Mouse (Mus musculus): ENCODE data around the gene Sptbn1. TPM values are rescaled to one million over a fixed set of nuclear protein-coding genes. Genes with fewer than 3 reads are reported as not detected.

Sptbn1 gene
- polyA plus RNA-seq, 1 experiment, result 174 TPM

DNA sequence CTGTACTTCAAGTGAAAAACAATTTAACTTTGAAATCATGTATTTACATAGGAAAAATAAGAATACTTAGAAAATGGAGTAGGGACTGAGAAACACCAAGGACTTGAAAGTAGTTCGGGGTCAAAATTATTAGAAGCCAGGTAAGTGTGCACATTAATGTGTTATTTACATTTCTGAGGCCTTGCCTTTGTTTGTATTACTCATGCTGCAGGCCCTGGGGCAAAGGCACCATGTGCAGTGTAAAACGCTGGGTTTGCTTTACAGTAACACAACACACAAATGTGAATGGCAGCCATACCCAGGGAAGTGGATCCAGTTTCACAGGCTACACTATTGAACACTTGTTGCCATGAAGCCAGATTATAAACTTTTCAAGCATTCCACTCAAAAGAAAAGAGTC lies 83.4 kb downstream of the Sptbn1 start:
- no peak for TF ChIP-seq POLR2A (IDR thresholded peaks at IDR 0.05; ENCODE audit: borderline replicate concordance, extremely low read depth, insufficient read depth, insufficient read length, poor library complexity, severe bottlenecking)
- no peak for TF ChIP-seq CTCF (IDR thresholded peaks at IDR 0.05; ENCODE audit: borderline replicate concordance, extremely low read depth, insufficient read depth, insufficient read length)
- DNase-seq (ENCODE audit: low read depth), result no peak

DNA sequence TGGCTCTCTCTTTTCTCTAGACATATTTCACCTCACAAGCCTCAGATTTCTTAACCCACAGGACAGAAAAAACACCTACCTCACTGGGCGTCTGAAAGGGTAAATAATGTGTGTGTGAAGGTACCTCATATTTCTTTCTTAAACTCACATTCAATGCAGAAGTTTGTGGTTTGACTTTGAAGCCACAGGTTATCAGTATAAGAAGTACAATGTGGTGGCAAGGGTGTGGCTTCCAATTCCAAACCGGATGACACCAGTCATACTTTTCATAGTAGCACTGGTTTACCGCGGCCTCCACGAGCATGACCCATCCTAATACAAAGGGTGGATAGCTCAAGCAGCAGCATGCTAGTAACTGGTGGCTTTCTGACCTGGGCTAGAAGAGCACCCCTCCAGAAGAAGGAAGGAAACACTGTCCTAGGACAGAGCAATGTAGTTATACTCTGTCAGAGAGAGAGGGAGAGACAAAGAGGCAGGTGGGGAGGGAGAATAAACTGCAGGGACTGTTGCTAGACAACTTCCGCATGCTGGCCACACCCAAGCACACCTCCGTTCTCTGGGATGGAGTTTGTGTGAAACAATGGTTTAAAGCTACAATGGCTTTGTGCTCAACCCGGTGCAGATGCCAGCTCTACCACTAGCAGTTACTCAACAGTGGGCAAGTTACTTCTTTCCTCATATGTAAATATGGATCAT lies 85.1 kb downstream of the Sptbn1 start:
- no peak for TF ChIP-seq CTCF (IDR thresholded peaks at IDR 0.05; ENCODE audit: borderline replicate concordance, extremely low read depth, insufficient read depth, insufficient read length)
- no peak for TF ChIP-seq POLR2A (IDR thresholded peaks at IDR 0.05; ENCODE audit: borderline replicate concordance, extremely low read depth, insufficient read depth, insufficient read length, poor library complexity, severe bottlenecking)

GRCm38 (mm10) chr11:30178193-30178592 lies 89.8 kb downstream of the Sptbn1 start:
- no peak for DNase-seq (ENCODE audit: low read depth)
- TF ChIP-seq POLR2A (IDR thresholded peaks at IDR 0.05; ENCODE audit: borderline replicate concordance, extremely low read depth, insufficient read depth, insufficient read length, poor library complexity, severe bottlenecking), result no peak
- no peak for TF ChIP-seq CTCF (IDR thresholded peaks at IDR 0.05; ENCODE audit: borderline replicate concordance, extremely low read depth, insufficient read depth, insufficient read length)

More for the DNA sequence above, 85.1 kb downstream of the Sptbn1 start:
- no peak for DNase-seq (ENCODE audit: low read depth)

- DNase-seq (ENCODE audit: low read depth), result no peak
- TF ChIP-seq CTCF (IDR thresholded peaks at IDR 0.05; ENCODE audit: borderline replicate concordance, extremely low read depth, insufficient read depth, insufficient read length) (no peak), POLR2A (IDR thresholded peaks at IDR 0.05; ENCODE audit: borderline replicate concordance, extremely low read depth, insufficient read depth, insufficient read length, poor library complexity, severe bottlenecking) (no peak)
Observed at GRCm38 (mm10) chr11:30177145-30177840, 90.7 kb downstream of the Sptbn1 start.

GRCm38 (mm10) chr11:30176111-30176510 lies 91.9 kb downstream of the Sptbn1 start:
- no peak for TF ChIP-seq CTCF (IDR thresholded peaks at IDR 0.05; ENCODE audit: borderline replicate concordance, extremely low read depth, insufficient read depth, insufficient read length)
- TF ChIP-seq POLR2A (IDR thresholded peaks at IDR 0.05; ENCODE audit: borderline replicate concordance, extremely low read depth, insufficient read depth, insufficient read length, poor library complexity, severe bottlenecking), result no peak
- DNase-seq (ENCODE audit: low read depth), result peak; percentile 40

- no peak for DNase-seq (ENCODE audit: low read depth)
- TF ChIP-seq CTCF (IDR thresholded peaks at IDR 0.05; ENCODE audit: borderline replicate concordance, extremely low read depth, insufficient read depth, insufficient read length), result no peak
- TF ChIP-seq POLR2A (IDR thresholded peaks at IDR 0.05; ENCODE audit: borderline replicate concordance, extremely low read depth, insufficient read depth, insufficient read length, poor library complexity, severe bottlenecking), result no peak
Observed at GRCm38 (mm10) chr11:30175623-30176022, 92.4 kb downstream of the Sptbn1 start.

- TF ChIP-seq CTCF (IDR thresholded peaks at IDR 0.05; ENCODE audit: borderline replicate concordance, extremely low read depth, insufficient read depth, insufficient read length), result no peak
- TF ChIP-seq POLR2A (IDR thresholded peaks at IDR 0.05; ENCODE audit: borderline replicate concordance, extremely low read depth, insufficient read depth, insufficient read length, poor library complexity, severe bottlenecking), result no peak
- no peak for DNase-seq (ENCODE audit: low read depth)
Observed at GRCm38 (mm10) chr11:30171586-30172178, 96.3 kb downstream of the Sptbn1 start.

- TF ChIP-seq POLR2A (IDR thresholded peaks at IDR 0.05; ENCODE audit: borderline replicate concordance, extremely low read depth, insufficient read depth, insufficient read length, poor library complexity, severe bottlenecking), result no peak
- no peak for TF ChIP-seq CTCF (IDR thresholded peaks at IDR 0.05; ENCODE audit: borderline replicate concordance, extremely low read depth, insufficient read depth, insufficient read length)
- DNase-seq (ENCODE audit: low read depth), result no peak
Observed at GRCm38 (mm10) chr11:30171184-30171583, 96.8 kb downstream of the Sptbn1 start.

- TF ChIP-seq CTCF (IDR thresholded peaks at IDR 0.05; ENCODE audit: borderline replicate concordance, extremely low read depth, insufficient read depth, insufficient read length) (no peak), POLR2A (IDR thresholded peaks at IDR 0.05; ENCODE audit: borderline replicate concordance, extremely low read depth, insufficient read depth, insufficient read length, poor library complexity, severe bottlenecking) (no peak)
- DNase-seq (ENCODE audit: low read depth), result no peak
Observed at GRCm38 (mm10) chr11:30166551-30166922, 101.4 kb downstream of the Sptbn1 start.

DNA sequence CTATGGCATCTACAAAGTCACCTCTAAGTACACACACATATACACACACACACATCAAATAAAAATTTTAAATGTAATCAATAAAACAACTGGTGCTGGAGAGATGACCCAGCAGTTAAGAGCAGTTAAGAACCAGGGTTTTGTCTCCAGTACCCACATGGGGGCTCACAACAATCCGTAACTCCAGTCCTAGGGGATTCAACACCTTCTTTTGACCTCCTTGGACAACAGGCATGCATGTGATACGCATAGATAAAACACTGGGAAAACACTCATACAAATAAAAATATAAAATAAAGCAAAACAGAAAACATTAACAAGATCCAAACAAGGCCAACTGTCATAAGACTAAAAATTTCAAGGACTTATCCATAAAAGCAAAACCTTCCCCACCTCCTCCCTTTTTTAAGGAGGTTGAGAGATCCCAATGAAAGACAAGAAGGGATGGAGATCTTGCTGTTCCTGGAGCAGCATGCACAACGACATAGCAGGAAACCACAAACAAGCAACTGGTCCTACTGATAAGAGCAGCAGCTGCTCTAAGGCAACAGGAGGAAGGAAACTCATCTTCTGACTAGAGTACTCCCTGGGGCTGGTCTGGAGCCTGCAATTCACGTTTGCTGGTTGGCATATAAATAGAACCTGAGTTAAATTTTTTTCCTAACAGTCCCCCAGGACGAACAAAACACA lies 102.0 kb downstream of the Sptbn1 start:
- DNase-seq (ENCODE audit: low read depth), result peak; percentile 22
- TF ChIP-seq POLR2A (IDR thresholded peaks at IDR 0.05; ENCODE audit: borderline replicate concordance, extremely low read depth, insufficient read depth, insufficient read length, poor library complexity, severe bottlenecking), result no peak
- no peak for TF ChIP-seq CTCF (IDR thresholded peaks at IDR 0.05; ENCODE audit: borderline replicate concordance, extremely low read depth, insufficient read depth, insufficient read length)
